Mouse (Mus musculus) adrenal gland, postnatal 10 days (tissue): ENCODE results near the gene Napsa. TPM values are rescaled to one million over a fixed set of nuclear protein-coding genes. Genes with fewer than 3 reads are reported as not detected.

Experiments
- DNase-seq: peaks from one replicate; pipeline ENCODE4 v3.0.0; 2021; ENCODE audit warnings: mixed read lengths
- microRNA-seq: library from miRNA; unstranded; fragments of <30 nt; microRNA quantifications from one replicate; pipeline ENCODE4 v1.2.0, GENCODE M21; 2021
- total RNA-seq, 2 experiments: library from RNA; stranded (reverse); gene quantifications; 2 replicates each; pipeline ENCODE4 v1.2.3; 2021

Napsa gene
- total RNA-seq, 2 experiments from 2014 or later: 3.2 to 3.9 TPM

- no peak for DNase-seq
Measured at GRCm38 (mm10) chr7:44628402-44629034, 56.3 kb downstream of the Napsa start.

DNA sequence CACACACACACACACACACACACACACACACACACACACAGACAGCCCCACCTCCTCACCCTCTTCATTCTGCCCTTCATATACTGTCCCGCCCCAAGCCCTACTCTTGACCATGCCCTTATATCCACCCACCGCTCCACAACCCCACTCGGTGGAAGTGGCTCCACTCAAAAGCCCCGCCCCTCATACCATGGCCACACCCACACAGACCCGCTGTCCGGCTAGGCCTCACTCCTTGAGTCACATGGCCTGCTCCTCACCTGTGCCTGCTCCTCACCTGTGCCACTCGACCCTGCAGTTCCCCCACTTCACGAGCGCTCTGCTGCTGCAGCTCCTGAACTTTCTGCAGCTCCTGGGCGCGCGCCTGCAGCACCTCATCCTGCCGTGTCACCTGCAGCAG, 58.3 kb downstream of the Napsa start:
- DNase-seq: no peak

DNA sequence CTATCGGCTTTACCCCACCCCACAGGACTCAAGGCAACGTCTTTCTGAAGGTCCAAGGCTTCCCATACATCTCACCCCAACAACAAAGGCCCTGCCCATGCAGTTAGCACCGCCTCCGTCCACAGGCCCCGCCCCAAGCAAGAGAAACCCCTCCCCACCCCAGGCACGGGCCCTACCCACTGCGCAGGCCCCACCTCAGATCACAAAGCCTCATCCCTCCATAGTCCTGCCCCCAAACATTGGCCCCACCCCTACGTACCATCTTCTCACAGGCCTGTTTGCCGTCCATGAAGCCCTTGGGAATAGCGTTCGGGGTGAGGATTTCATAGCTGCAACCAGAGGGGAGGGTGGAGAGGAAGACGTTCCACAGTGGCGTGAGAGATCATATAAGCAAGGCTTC, 60.5 kb downstream of the Napsa start:
- no peak for DNase-seq

GRCm38 (mm10) chr7:44633407-44633806, 61.2 kb downstream of the Napsa start:
- peak; percentile 60 for DNase-seq

Small RNA genes lying within 50 kb of the gene (microRNA-seq; reads per million reads assigned to microRNA genes)
- not detected for gene Mir7053

Other genes starting within 250 kb of the Napsa start
- gene Syt3, start 188.3 kb upstream of the Napsa start, total RNA-seq: 1 to 10 TPM; 2.5 to 4.2 TPM
- 1 to 10 TPM in 1 of 2 experiments, under 1 TPM in 1; 0.57 to 1.4 TPM for gene 1700008O03Rik, start 186.6 kb upstream of the Napsa start, total RNA-seq
- 10 to 100 TPM in 1 of 2 experiments, 1 to 10 TPM in 1; 5.5 to 10.0 TPM for gene Lrrc4b, start 143.4 kb upstream of the Napsa start, total RNA-seq
- gene Aspdh, start 107.0 kb upstream of the Napsa start, total RNA-seq: 10 to 100 TPM in 1 of 2 experiments, 1 to 10 TPM in 1; 8.4 to 14.5 TPM
- 10 to 100 TPM; 42.2 to 52.0 TPM for gene Josd2, start 104.4 kb upstream of the Napsa start, total RNA-seq
- 10 to 100 TPM; 88.8 to 91.1 TPM for gene Emc10, start 75.9 kb upstream of the Napsa start, total RNA-seq
- 10 to 100 TPM; 12.4 to 16.0 TPM for gene Fam71e1, start 75.8 kb upstream of the Napsa start, total RNA-seq
- gene Mybpc2, start 47.7 kb upstream of the Napsa start, total RNA-seq: 10 to 100 TPM; 31.9 to 40.8 TPM
- 1 to 10 TPM; 6.5 to 7.3 TPM for gene Spib, start 40.3 kb upstream of the Napsa start, total RNA-seq
- 10 to 100 TPM; 20.6 to 30.7 TPM for gene Pold1, start 23.5 kb upstream of the Napsa start, total RNA-seq
- gene Nr1h2, start 18.4 kb upstream of the Napsa start, total RNA-seq: 10 to 100 TPM; 90.7 to 91.0 TPM
- gene Kcnc3, start 18.3 kb downstream of the Napsa start, total RNA-seq: 1 to 10 TPM; 4.7 to 4.8 TPM
- 1 to 10 TPM; 5.5 to 9.8 TPM for gene Myh14, start 98.5 kb downstream of the Napsa start, total RNA-seq
- gene Izumo2, start 136.4 kb downstream of the Napsa start, total RNA-seq: not detected
- 10 to 100 TPM; 34.3 to 40.2 TPM for gene Vrk3, start 176.0 kb downstream of the Napsa start, total RNA-seq
- gene Zfp473, start 178.7 kb downstream of the Napsa start, total RNA-seq: under 1 TPM; 0.33 to 0.45 TPM
- gene Nup62, start 243.7 kb downstream of the Napsa start, total RNA-seq: 10 to 100 TPM; 44.3 to 47.1 TPM
- gene Il4i1, start 244.0 kb downstream of the Napsa start, total RNA-seq: 1 to 10 TPM; 5.2 TPM
- 100 to 1,000 TPM; 144 to 202 TPM for gene Atf5, start 244.3 kb downstream of the Napsa start, total RNA-seq